Mouse (Mus musculus): ENCODE measurements around the gene Lrrfip2. TPM values are rescaled to one million over a fixed set of nuclear protein-coding genes. Genes with fewer than 3 reads are reported as not detected.

The Lrrfip2 gene
- polyA plus RNA-seq, 1 experiment from 2014 or later: 37.8 TPM

GRCm38 (mm10) chr9:111275156-111275555 is 157.8 kb downstream of the Lrrfip2 start:
- no peaks in the 10 kb centered on the region for H3K27me3 ChIP-seq (ENCODE audit: insufficient read depth, low read length)
- H3K36me3 ChIP-seq (ENCODE audit: insufficient read depth, low read length): peaks cover 20% of the 10 kb centered on the region
- H3K9ac ChIP-seq (replicated peaks; ENCODE audit: low read length): 0 out of 2 replicates have a peak overlapping the region, but pooled peaks have one; percentile 26
- peak overlapping the region; percentile 27 for H3K4me3 ChIP-seq (ENCODE audit: low read length)
- WGBS: 19% methylated on average over 1 of the region's 1 CpGs
- H3K9me3 ChIP-seq (ENCODE audit: low read length): no peaks in the 10 kb centered on the region
- no peak overlapping the region for H3K27ac ChIP-seq (ENCODE audit: low read length)
- H3K4me1 ChIP-seq (ENCODE audit: insufficient read depth, low read length): peaks cover 35% of the 10 kb centered on the region
- no peak for ATAC-seq (ENCODE audit: low FRiP score, low TSS enrichment)
- peak overlapping the region; percentile 46 for H3K4me2 ChIP-seq (replicated peaks; ENCODE audit: low read depth, low read length)

Other genes with a start within 250 kb of the Lrrfip2 start
- 5.8 and 6.1 TPM in 2 replicates for gene Als2cl, start 237.7 kb upstream of the Lrrfip2 start, polyA plus RNA-seq (2015; fragmentation: Nextera tagmentation; extraction: Ambion mirVana)
- 1.9 and 2.1 TPM in 2 replicates for gene Tmie, start 237.5 kb upstream of the Lrrfip2 start, polyA plus RNA-seq (2015; fragmentation: Nextera tagmentation; extraction: Ambion mirVana)
- gene Fam240a, start 200.7 kb upstream of the Lrrfip2 start, polyA plus RNA-seq (2015; fragmentation: Nextera tagmentation; extraction: Ambion mirVana): not detected in 2 replicates
- not detected in 2 replicates for gene Tdgf1, start 171.4 kb upstream of the Lrrfip2 start, polyA plus RNA-seq (2015; fragmentation: Nextera tagmentation; extraction: Ambion mirVana)
- gene Lrrc2, start 166.0 kb upstream of the Lrrfip2 start, polyA plus RNA-seq (2015; fragmentation: Nextera tagmentation; extraction: Ambion mirVana): 0.18 and 0.21 TPM in 2 replicates
- gene Rtp3, start 127.0 kb upstream of the Lrrfip2 start, polyA plus RNA-seq (2015; fragmentation: Nextera tagmentation; extraction: Ambion mirVana): 0.44 and 1.2 TPM in 2 replicates
- gene Ltf, start 98.3 kb upstream of the Lrrfip2 start, polyA plus RNA-seq (2015; fragmentation: Nextera tagmentation; extraction: Ambion mirVana): 1.8 and 3.1 TPM in 2 replicates
- gene Ccrl2, start 60.1 kb upstream of the Lrrfip2 start, polyA plus RNA-seq (2015; fragmentation: Nextera tagmentation; extraction: Ambion mirVana): 0.96 and 1.2 TPM in 2 replicates
- gene Mlh1, start 154.2 kb downstream of the Lrrfip2 start, polyA plus RNA-seq (2015; fragmentation: Nextera tagmentation; extraction: Ambion mirVana): 43.8 and 46.0 TPM in 2 replicates
- gene Epm2aip1, start 154.3 kb downstream of the Lrrfip2 start, polyA plus RNA-seq (2015; fragmentation: Nextera tagmentation; extraction: Ambion mirVana): 26.5 and 29.1 TPM in 2 replicates
- 0.37 and 0.66 TPM in 2 replicates for gene Trank1, start 194.1 kb downstream of the Lrrfip2 start, polyA plus RNA-seq (2015; fragmentation: Nextera tagmentation; extraction: Ambion mirVana)